Comparison of ENCODE assay signal across 10 mouse cellular contexts in genomic region chr4:63717922-63718643, GRCm38 (mm10). TPM values are rescaled to one million over a fixed set of nuclear protein-coding genes. Genes with fewer than 3 reads are reported as not detected.
DNase-seq lines count a peak whose midpoint lies in the region; ATAC-seq and TF ChIP-seq lines count a peak whose summit lies in the region.
"Had no signal": no experiment of that assay in that cellular context is flagged by ENCODE, and none has a peak within 500 bp of the region (broad histone marks: within the 10 kb centered on the region; RNA-seq: fewer than 3 reads in every experiment).

No protein-coding gene starts in this region.

- H3K4me3 ChIP-seq in heart, embryonic 16.5 days (ENCODE audit: low read length): no peak overlapping the region
- H3K4me3 ChIP-seq in liver, postnatal 0 days (ENCODE audit: low read depth, low read length): no peak overlapping the region
- H3K4me3 ChIP-seq: myocyte had no signal

- DNase-seq in 3134 (ENCODE audit: extremely low read depth, insufficient read length, low spot score): peak; percentile 27
- DNase-seq in Patski (ENCODE audit: low read depth, low spot score): no peak
- peak; percentile 87 for DNase-seq in liver, postnatal 0 days
- peak; percentile 56 to 79 for DNase-seq in urinary bladder, postnatal 36 days (ENCODE audit: low spot score in 2 of 2)
- DNase-seq in neural tube, embryonic 10.5 days (ENCODE audit: extremely low spot score, low spot score): no peak
- no peak for DNase-seq in left cerebral cortex, adult 18-20 months (ENCODE audit: low spot score in 2 of 2)

- TF ChIP-seq EP300 in liver, postnatal 0 days (IDR thresholded peaks at IDR 0.05; ENCODE audit: low read depth): 0 out of 2 replicates have a peak, but pooled peaks have one; percentile 15

- no peaks in the 10 kb centered on the region for H3K27me3 ChIP-seq in Patski
- H3K27me3 ChIP-seq in heart, embryonic 16.5 days (ENCODE audit: control insufficient read depth, insufficient read depth, low read length): no peaks in the 10 kb centered on the region
- peaks cover 7% of the 10 kb centered on the region; the same call in 1 of the 2 replicates for H3K27me3 ChIP-seq in liver, postnatal 0 days (ENCODE audit: insufficient read depth, low read length)

- no peak overlapping the region for H3K27ac ChIP-seq in heart, embryonic 16.5 days (ENCODE audit: low read length)
- no peak overlapping the region for H3K27ac ChIP-seq in liver, postnatal 0 days (ENCODE audit: low read depth)

- H3K36me3 ChIP-seq in heart, embryonic 16.5 days (ENCODE audit: control insufficient read depth, insufficient read depth): no peaks in the 10 kb centered on the region
- H3K36me3 ChIP-seq in liver, postnatal 0 days (replicated peaks; ENCODE audit: insufficient read depth, low read length): no peaks in the 10 kb centered on the region

- H3K4me2 ChIP-seq in heart, embryonic 16.5 days (ENCODE audit: low read depth, low read length): no peak overlapping the region
- no peak overlapping the region for H3K4me2 ChIP-seq in liver, postnatal 0 days (ENCODE audit: low read depth, low read length)

- no peaks in the 10 kb centered on the region for H3K9me3 ChIP-seq in heart, embryonic 16.5 days (replicated peaks; ENCODE audit: control insufficient read depth, low read length)
- H3K9me3 ChIP-seq in liver, postnatal 0 days (ENCODE audit: low read length): no peaks in the 10 kb centered on the region

- in situ Hi-C loops in Patski (cut with MboI; ENCODE audit: low pct_unique_long_range_greater_than_20kb): loop anchor here (5.0 kb wide), 1 partner anchor 79 kb away; no protein-coding TSS in a partner anchor

- H3K9ac ChIP-seq in heart, embryonic 16.5 days (ENCODE audit: low read length): no peak overlapping the region
- H3K9ac ChIP-seq in liver, postnatal 0 days (replicated peaks): no peak overlapping the region

- WGBS in heart, embryonic 16.5 days: 33% methylated on average over 8 of the region's 8 CpGs
- 51% methylated on average over 8 of the region's 8 CpGs for WGBS in liver, postnatal 0 days (ENCODE audit: insufficient replicate concordance)

- TF ChIP-seq CTCF in Patski (IDR thresholded peaks at IDR 0.05): no peak
- TF ChIP-seq CTCF in liver, postnatal 0 days (IDR thresholded peaks at IDR 0.05; ENCODE audit: low read depth): no peak

- H3K4me1 ChIP-seq in heart, embryonic 16.5 days (ENCODE audit: control insufficient read depth, insufficient read depth, low read length): peaks cover 7% of the 10 kb centered on the region
- peaks cover 4% of the 10 kb centered on the region; the same call in 1 of the 2 replicates for H3K4me1 ChIP-seq in liver, postnatal 0 days (ENCODE audit: insufficient read depth)

- CTCF ChIA-PET in Patski (lab: Charles Lee): interaction anchor here (0.9 to 1.4 kb wide), 3 partner anchors 8 to 31 kb away, joined by 4 to 5 read pairs (median 5); no protein-coding TSS in a partner anchor

- POLR2A ChIA-PET in Patski (lab: Charles Lee): no interaction called here

- ATAC-seq in Patski: peak; percentile 60
- ATAC-seq in heart, embryonic 16.5 days (replicated peaks; ENCODE audit: extremely low read depth, insufficient read depth, low FRiP score): peak; percentile 75
- ATAC-seq in liver, postnatal 0 days: peak; percentile 98
- no peak for ATAC-seq in CD4-positive, CD25-positive, alpha-beta regulatory T cell, adult 4 months

RNA-seq across cellular contexts. Expression of gene Tnfsf15, which starts 26.8 kb away (rescaled TPM):
- 0.03 TPM for polyA plus RNA-seq in Patski (2021)
- polyA plus RNA-seq in heart, embryonic 16.5 days (2015; fragmentation: Nextera tagmentation; extraction: Ambion mirVana): 0.05 TPM in 2 replicates
- polyA plus RNA-seq in liver, postnatal 0 days (2015; fragmentation: Nextera tagmentation; extraction: Ambion mirVana): not detected in 2 replicates
- under 1 TPM; 0.18 to 0.38 TPM for polyA plus RNA-seq in CD4-positive, CD25-positive, alpha-beta regulatory T cell, adult 4 months (2017; shearing (Covaris generic))
- total RNA-seq in left cerebral cortex, adult 18-20 months (2021): under 1 TPM in 1 of 2 experiments, not detected in 1; 0.14 TPM

RNA-seq across cellular contexts. Expression of gene Gm11214, which starts 54.9 kb away (rescaled TPM):
- polyA plus RNA-seq in Patski (2021): not detected
- 0.49 TPM in 1 of 2 replicates, not detected in the other for polyA plus RNA-seq in heart, embryonic 16.5 days (2015; fragmentation: Nextera tagmentation; extraction: Ambion mirVana)
- polyA plus RNA-seq in liver, postnatal 0 days (2015; fragmentation: Nextera tagmentation; extraction: Ambion mirVana): not detected in 2 replicates
- under 1 TPM in 1 of 2 experiments, not detected in 1; 0.67 TPM for polyA plus RNA-seq in CD4-positive, CD25-positive, alpha-beta regulatory T cell, adult 4 months (2017; shearing (Covaris generic))
- not detected for total RNA-seq in left cerebral cortex, adult 18-20 months (2021)
- polyA plus RNA-seq: gonadal fat pad, adult 2 months; myocyte had no signal

Comparison
In these comparisons a context has a peak if more than half of its experiments do, and no peak if none do; other contexts are left out.
1. DNase-seq: peak in 3134 (single experiment), liver, postnatal 0 days (single experiment) and urinary bladder, postnatal 36 days (2 of 2); none in Patski (single experiment), neural tube, embryonic 10.5 days (single experiment) and left cerebral cortex, adult 18-20 months (0 of 2).